Mouse (Mus musculus): ENCODE results near the gene Ciz1.

DNA sequence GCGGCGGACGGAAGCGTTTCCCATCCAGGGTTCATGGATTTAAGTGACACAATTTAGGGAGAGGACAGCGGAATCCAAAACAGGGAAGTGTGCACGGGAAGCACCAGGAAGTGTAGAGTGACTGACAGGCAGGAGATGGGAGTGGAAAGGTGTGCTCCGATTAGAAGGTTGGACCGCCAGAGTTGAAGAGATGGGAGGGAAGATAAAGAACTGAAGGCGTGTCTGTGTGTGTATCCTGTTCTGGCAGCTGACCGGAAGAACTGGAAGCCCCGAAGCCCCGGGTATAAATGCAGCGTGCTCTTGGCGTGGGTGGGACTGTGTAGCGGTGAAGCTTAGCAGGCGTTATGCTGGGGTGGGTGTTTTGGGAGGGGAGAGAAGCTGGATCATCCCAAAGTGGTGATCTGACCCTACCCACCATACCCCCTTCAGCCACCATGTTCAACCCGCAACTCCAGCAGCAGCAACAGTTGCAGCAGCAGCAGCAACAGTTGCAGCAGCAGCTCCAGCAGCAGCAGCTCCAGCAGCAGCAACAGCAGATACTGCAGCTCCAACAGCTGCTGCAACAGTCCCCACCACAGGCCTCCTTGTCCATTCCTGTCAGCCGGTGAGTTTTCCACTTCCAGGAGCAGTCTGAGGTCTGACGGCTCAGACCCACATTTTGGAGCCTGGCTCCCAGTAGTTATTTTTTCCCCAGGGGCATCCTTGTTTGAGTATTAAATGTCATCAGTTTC is 11.4 kb downstream of the Ciz1 start:
- TF ChIP-seq POLR2A (IDR thresholded peaks at IDR 0.05; ENCODE audit: low read depth, low read length) (no peak), CTCF (IDR thresholded peaks at IDR 0.05; ENCODE audit: extremely low read depth, insufficient read length, insufficient replicate concordance, low read depth, low read length) (no peak)
